Mouse (Mus musculus) embryo, embryonic 11.5 days (tissue): Measurements from ENCODE around the gene Olfr849.

ENCODE experiments used
- DNase-seq: peaks from one replicate; pipeline ENCODE4 v3.0.0-alpha.2; 2012; ENCODE audit warnings: low read depth, low spot score

Gene Olfr849

GRCm38 (mm10) chr9:19439966-19440365 lies at the start of gene Olfr849:
Gene Olfr849 (plus strand): TSS chr9:19440266.
- no peak for DNase-seq

- DNase-seq: no peak
Observed at GRCm38 (mm10) chr9:19478148-19478547, 38.1 kb downstream of the Olfr849 start, which contains the start of gene Olfr850. Gene Olfr850 (minus strand): TSS chr9:19478248.

- DNase-seq: no peak
Observed at GRCm38 (mm10) chr9:19492995-19493394, 52.9 kb downstream of the Olfr849 start, which contains the start of gene Olfr851. Gene Olfr851 (plus strand): TSS chr9:19493295.
